Mouse (Mus musculus) cerebellum, adult (tissue): ENCODE measurements around the gene Syce1l.

ENCODE experiments used
- ATAC-seq: cut with Nextera tagmentation; 2 replicates; pipeline ENCODE4 v1.9.2; 2017; ENCODE audit warnings: mild to moderate bottlenecking, moderate library complexity, mixed read lengths; ENCODE audit not compliant: insufficient number of reproducible peaks, low FRiP score, low TSS enrichment

Gene Syce1l

GRCm38 (mm10) chr8:113672599-113673255, 29.7 kb downstream of the Syce1l start:
- peak; percentile 81 for ATAC-seq

GRCm38 (mm10) chr8:113673300-113673699, 30.3 kb downstream of the Syce1l start:
- no peak for ATAC-seq

- ATAC-seq = no peak
Measured at GRCm38 (mm10) chr8:113674611-113675010, 31.6 kb downstream of the Syce1l start.

GRCm38 (mm10) chr8:113675281-113675680, 32.3 kb downstream of the Syce1l start:
- ATAC-seq = no peak

GRCm38 (mm10) chr8:113676811-113677210, 33.8 kb downstream of the Syce1l start:
- ATAC-seq = no peak

GRCm38 (mm10) chr8:113679361-113679760, 36.3 kb downstream of the Syce1l start:
- ATAC-seq = no peak

GRCm38 (mm10) chr8:113687889-113688542, 45.0 kb downstream of the Syce1l start:
- ATAC-seq = no peak

- no peak for ATAC-seq
Measured at GRCm38 (mm10) chr8:113688543-113688915, 45.5 kb downstream of the Syce1l start.

- ATAC-seq = 0 out of 2 replicates have a peak, but pooled peaks have one; percentile 31
Measured at GRCm38 (mm10) chr8:113691622-113692343, 48.8 kb downstream of the Syce1l start.

- no peak for ATAC-seq
Measured at GRCm38 (mm10) chr8:113704968-113705367, 62.0 kb downstream of the Syce1l start.
